Mouse (Mus musculus) Patski (cell line): ENCODE data around the gene Dnajc11. TPM values are rescaled to one million over a fixed set of nuclear protein-coding genes. Genes with fewer than 3 reads are reported as not detected.

Experiments
- ATAC-seq: fragments of 100-300 bp; one replicate; pipeline ENCODE4 v1.8.0; 2021
- CTCF ChIA-PET: fragments of 350-600 bp; sonication (Branson Sonifier 250); formaldehyde crosslinking; loops from one replicate; lab custom pipeline; 2022; ENCODE audit warnings: inconsistent platforms; lab: Charles Lee
- POLR2A ChIA-PET: fragments of 350-600 bp; sonication (Branson Sonifier 250); formaldehyde crosslinking; loops from one replicate; lab custom pipeline; 2022; ENCODE audit warnings: antibody characterized with exemption, inconsistent platforms; lab: Charles Lee
- DNase-seq: peaks from one replicate; pipeline ENCODE4 v3.0.0-alpha.2; 2011; ENCODE audit warnings: low read depth, low spot score
- H3K27me3 ChIP-seq: fragments of 371-371 bp; one replicate; pipeline ENCODE4 v1.5.1; 2021
- CTCF ChIP-seq: fragments of 100-300 bp; IDR thresholded peaks from one replicate; pipeline ENCODE4 v1.5.1; 2021
- in situ Hi-C: fragments of 300-500 bp; cut with MboI; formaldehyde crosslinking; loops from 3 replicates; pipeline ENCODE4 v1.11.1; 2018; ENCODE audit warnings: low pct_unique_long_range_greater_than_20kb, mixed read lengths
- polyA plus RNA-seq: library from polyadenylated mRNA; unstranded; gene quantifications from one replicate; pipeline ENCODE4 v1.2.3, GENCODE M21; 2021

The Dnajc11 gene
- polyA plus RNA-seq, 1 experiment from 2014 or later = 42.7 TPM

DNA sequence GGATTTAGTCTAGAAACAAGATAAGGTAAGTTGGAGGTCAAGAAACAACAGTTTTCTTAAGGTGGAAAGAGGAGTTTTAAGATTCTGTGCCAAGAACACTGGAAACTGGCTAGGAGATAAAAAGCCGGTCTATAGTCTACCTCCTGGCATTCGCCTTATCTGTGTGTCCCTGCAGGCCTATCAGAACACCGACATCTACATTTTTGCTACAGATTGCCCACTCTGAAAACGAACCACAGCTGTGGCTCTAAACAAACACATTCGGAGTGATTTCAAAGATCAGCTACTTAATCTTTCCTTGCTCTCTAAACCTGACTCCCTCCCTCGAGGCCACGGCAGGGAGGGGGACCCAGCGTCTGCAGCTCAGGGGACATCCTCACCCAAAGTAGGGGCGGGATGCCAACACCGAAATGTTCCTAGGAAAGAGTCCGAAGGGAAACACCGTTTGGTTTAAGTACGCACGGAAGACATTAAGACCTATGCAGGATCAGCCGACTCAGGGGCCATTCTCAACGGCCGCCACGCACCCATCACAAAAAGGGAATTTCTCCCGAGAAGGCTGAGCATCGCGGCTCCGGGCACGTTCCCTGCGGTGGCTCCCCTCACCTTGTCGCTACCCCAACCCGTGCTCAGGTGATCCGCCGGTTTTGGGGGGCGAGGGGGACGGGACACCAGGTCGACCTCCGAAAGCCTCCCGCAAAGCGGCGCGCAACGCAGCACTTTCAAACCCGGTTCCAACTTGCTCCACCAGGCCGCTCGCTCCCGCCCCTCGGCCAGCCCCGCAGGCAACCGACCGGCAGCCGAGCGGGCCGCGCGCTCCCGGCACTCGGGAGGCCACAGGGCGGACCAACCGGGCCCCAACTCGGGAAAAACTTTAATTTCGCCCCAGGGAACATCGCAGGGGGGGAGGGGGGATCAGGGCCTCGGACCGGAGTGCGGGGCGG is 61.0 kb downstream of the Dnajc11 start:
- POLR2A ChIA-PET = interaction anchor here (1.2 to 2.2 kb wide), 2 partner anchors 13 to 15 kb away, joined by 3 to 7 read pairs; partner anchors contain the start of gene Klhl21
- CTCF ChIA-PET = interaction anchor here (0.8 to 1.3 kb wide), 3 partner anchors 13 to 19 kb away, joined by 3 read pairs; no protein-coding TSS in a partner anchor
- no peaks in the 10 kb centered on the region for H3K27me3 ChIP-seq
- ATAC-seq (no peak), DNase-seq (no peak)
- in situ Hi-C loops = no loop called here
- TF ChIP-seq CTCF = no peak

DNA sequence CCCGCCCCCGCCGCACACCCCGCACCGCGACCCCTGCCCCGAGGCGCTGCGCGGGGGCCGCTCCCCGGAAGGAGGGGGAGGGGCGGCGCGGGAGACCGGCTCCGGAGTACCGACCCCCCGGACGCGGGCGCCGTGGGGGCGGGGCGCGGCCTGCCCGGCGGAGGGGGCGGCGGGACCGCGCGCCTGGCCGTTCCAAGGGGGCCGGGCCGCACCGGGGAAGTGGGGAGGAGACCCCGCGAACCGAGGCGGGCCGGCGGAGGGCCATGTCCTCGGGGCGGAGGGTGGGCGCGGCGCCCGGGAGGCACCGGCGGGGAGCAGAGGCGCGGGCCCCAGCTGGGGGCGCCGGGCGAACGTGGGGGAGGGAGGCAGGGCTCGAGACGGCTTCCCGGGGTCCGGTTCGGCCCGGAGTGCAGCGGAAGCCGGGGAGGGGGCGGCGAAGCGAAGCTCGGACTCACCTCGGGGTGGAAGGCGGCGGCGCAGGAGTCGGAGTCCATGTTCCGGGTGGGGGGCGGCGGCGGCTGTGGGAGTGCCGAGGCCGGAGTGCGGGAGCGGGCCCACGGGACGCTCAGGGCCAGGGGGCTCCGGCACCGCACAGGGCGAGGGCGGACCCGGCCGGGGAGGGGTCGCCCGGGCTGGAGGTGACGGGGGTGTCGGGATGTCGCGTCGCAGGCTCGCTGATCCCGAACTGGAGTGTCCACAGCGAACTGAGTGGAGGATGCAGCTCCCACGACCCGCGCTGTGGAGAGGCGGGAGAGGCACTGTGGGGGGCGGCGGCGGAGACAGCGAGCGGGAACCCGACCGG is 62.1 kb downstream of the Dnajc11 start:
- CTCF ChIA-PET = no interaction called here
- in situ Hi-C loops = no loop called here
- POLR2A ChIA-PET = interaction anchor here (0.7 to 1.6 kb wide), 3 partner anchors 14 to 34 kb away, joined by 3 to 8 read pairs (median 7); partner anchors contain the start of gene Klhl21
- ATAC-seq (no peak), DNase-seq (no peak)
- no peak for TF ChIP-seq CTCF
- no peaks in the 10 kb centered on the region for H3K27me3 ChIP-seq

DNA sequence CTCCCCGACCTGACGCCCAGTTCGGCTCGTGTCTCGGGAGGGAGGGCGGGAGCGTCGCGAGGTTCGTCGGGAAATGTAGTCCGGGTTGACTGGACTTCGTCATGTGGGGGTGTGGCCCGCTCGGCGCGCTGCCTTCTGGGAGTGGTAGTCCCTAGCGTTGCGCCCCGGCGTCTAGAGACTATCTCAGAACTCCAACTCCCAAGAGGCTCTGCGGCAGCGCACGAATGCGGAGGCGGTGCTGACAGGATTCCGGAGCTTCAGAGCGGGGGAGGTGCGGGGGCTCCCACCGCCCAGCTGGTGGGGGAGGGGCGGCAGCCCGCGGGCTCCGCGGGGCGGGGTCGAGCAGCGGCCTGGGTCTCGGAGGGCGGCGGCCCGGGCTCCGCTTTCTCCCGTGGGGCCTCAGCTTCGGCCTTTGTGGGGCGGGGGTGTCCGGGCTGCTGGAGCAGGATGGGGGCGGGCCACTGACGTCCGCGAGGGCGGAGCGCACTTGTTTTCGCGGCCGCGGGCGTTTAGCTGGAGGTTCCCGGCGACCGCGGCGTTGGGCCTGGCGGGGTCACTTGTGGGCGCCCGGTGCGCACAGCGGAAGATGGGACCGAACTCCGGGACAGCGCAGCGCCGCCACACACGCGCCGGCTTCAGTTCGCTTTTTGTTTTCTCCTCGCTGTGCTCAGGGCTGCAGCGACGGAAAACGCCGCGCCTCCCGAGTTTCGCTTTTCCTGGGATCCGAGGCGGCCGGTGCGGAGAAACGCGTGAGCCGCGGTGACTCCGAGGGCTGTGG is 62.9 kb downstream of the Dnajc11 start, which contains the start of gene Phf13:
Phf13 (minus strand) TSS at position 86 of the 778 bp plus-strand sequence.
- TF ChIP-seq CTCF = no peak
- in situ Hi-C loops = no loop called here
- DNase-seq (peak; percentile 86), ATAC-seq (peak; percentile 90)
- no peaks in the 10 kb centered on the region for H3K27me3 ChIP-seq
- ChIA-PET CTCF (no interaction called here), POLR2A (interaction anchor here (0.7 to 1.6 kb wide), 4 partner anchors 11 to 34 kb away, joined by 3 to 8 read pairs (median 6); partner anchors contain the start of gene Klhl21)

DNA sequence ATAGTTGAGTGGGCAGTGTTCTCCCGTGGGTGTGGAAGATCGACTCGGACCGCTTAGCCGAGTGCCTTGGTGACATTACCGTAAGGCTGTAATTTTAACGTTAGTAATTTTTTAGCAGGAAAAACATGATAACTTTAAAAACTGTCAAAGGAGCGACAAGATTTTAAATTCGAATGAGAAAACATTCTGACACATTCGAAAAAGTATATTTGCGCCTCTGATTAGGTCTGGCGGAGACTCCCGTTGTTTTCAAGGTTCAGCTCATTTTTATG is 63.4 kb downstream of the Dnajc11 start:
- ATAC-seq = no peak
- CTCF ChIA-PET = no interaction called here
- DNase-seq = no peak
- no peak for TF ChIP-seq CTCF
- POLR2A ChIA-PET = interaction anchor here (0.9 to 1.6 kb wide), 2 partner anchors 10 to 13 kb away, joined by 4 to 8 read pairs; partner anchors contain the start of gene Klhl21
- in situ Hi-C loops = no loop called here
- H3K27me3 ChIP-seq = no peaks in the 10 kb centered on the region

DNA sequence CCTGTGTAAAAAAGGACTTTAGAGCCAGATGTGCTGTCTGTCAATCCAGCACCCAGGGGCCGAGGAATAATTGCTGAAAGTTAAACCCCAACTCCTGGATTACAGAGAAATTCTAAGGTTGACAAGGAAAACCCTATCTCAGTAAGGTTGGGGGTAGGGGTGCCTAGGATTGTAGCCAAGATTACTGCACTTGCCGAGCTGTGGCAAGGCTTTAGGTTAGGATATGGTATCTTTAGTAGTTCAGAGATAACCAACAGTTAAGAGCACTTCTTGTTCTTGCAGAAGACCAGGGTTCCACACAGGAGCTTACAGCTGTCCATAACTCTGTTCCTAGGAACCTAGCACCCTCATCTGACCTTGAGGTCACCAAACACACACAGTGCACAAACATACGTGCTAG is 64.2 kb downstream of the Dnajc11 start:
- ChIA-PET CTCF (no interaction called here), POLR2A (no interaction called here)
- DNase-seq = no peak
- ATAC-seq = no peak
- H3K27me3 ChIP-seq = no peaks in the 10 kb centered on the region
- in situ Hi-C loops = no loop called here
- TF ChIP-seq CTCF = no peak

DNA sequence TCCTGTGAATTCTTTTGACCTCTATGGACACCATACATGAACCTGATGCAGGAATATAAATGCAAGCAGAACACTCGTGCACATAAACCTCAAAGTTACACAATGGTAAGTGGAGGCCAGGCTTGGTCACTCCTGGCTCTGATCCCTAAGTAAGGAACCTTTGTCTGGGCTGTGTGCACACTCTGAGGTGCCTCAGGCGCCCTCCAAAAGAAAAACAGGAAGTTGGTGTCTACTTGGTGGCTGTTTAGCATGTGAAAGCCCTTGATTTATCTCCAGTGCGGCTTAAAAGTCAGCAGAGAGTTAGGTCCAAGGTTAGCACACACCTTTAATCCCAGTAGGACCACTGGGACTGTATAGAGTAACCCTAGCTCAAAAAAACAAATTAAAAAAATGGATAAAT is 66.0 kb downstream of the Dnajc11 start:
- no peaks in the 10 kb centered on the region for H3K27me3 ChIP-seq
- POLR2A ChIA-PET = no interaction called here
- TF ChIP-seq CTCF = no peak
- ATAC-seq (no peak), DNase-seq (no peak)
- CTCF ChIA-PET = no interaction called here
- in situ Hi-C loops = no loop called here

DNA sequence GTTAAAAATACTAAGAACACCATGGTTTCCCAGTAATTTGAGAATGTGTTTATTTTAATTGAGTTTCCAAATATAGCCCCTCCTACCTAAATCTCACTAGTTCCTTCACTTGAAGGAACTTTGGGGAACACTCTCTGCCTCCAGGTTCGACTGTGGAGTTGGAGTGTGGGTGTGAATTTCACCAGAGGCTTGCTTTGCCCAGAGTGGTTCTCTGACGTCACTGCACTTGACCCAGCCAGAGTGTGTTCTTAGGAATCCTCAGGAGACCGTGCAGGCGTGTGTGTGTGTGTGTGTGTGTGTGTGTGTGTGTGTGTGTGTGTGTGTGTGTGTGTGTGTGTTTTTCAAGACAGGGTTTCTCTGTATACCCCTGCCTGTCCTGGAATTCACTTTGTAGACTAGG is 67.4 kb downstream of the Dnajc11 start:
- no peak for ATAC-seq
- no peak for DNase-seq
- in situ Hi-C loops = no loop called here
- ChIA-PET CTCF (no interaction called here), POLR2A (no interaction called here)
- H3K27me3 ChIP-seq = no peaks in the 10 kb centered on the region
- TF ChIP-seq CTCF = no peak

DNA sequence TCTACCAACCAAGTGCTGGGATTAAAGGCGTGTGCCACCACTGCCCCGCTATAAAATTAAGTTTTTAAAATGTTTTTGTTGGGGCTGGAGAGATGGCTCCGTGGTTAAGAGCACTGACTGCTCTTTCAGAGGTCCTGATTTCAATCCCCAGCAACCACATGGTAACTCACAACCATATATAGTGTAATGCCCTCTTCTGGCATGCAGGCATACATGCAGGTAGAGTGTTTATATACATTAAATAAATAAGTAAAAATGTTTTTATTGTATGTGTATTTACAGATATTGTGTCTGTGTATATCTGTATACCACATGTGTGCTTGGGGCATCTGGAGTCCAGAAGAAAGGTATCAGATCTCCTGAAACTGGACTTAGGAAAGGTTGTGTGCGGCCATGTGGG is 67.8 kb downstream of the Dnajc11 start:
- ATAC-seq (no peak), DNase-seq (no peak)
- no peak for TF ChIP-seq CTCF
- ChIA-PET CTCF (no interaction called here), POLR2A (no interaction called here)
- in situ Hi-C loops = no loop called here
- no peaks in the 10 kb centered on the region for H3K27me3 ChIP-seq

DNA sequence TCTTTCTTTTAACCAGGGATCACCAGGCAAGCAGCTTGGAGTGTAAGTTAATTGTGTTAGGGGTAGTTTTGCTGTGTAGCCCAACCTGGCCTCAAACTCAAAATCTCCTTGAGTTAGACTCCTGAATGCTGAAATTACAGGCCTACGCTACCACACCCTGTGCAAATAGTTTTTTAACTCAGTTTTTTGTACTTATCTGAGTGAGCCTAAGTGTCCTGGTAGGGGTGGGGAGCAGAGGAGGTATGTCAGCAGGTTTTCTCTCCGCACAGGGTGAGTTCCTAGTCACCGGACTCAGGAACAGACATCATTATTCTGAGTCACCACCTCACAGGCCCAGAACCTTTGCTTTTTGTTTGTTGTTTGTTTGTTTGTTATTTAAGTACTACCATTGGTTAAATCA is 68.6 kb downstream of the Dnajc11 start:
- no peak for DNase-seq
- no peak for ATAC-seq
- H3K27me3 ChIP-seq = no peaks in the 10 kb centered on the region

DNA sequence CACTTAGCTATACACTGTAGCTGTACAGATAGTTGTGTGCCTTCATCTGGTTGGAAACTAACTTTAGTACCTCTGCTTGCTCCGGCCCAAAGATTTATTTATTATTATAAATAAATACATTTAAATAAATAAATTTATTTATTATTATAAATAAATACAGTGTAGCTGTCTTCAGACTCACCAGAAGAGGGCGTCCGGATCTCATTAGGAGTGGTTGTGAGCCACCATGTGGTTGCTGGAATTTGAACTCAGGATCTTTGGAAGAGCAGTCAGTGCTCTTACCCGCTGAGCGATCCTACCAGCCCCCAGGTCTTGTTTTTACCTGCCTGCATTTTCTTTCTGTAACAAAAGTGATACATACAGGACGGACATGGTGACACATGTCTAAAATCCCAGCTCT is 72.6 kb downstream of the Dnajc11 start:
- DNase-seq = no peak
- ChIA-PET CTCF (interaction anchor here (0.6 to 2.5 kb wide), 3 partner anchors 26 to 52 kb away, joined by 3 to 12 read pairs (median 4); no protein-coding TSS in a partner anchor), POLR2A (no interaction called here)
- ATAC-seq = no peak
- in situ Hi-C loops = no loop called here
- TF ChIP-seq CTCF = no peak
- no peaks in the 10 kb centered on the region for H3K27me3 ChIP-seq

More for the DNA sequence above, 68.6 kb downstream of the Dnajc11 start:
- ChIA-PET CTCF (no interaction called here), POLR2A (no interaction called here)
- in situ Hi-C loops = no loop called here
- TF ChIP-seq CTCF = no peak
